Mouse (Mus musculus) stomach, postnatal 0 days (tissue): ENCODE measurements at regions not wholly inside any gene's neighbourhood (a gene's known extent, or its start where the extent isn't known, plus 50 kb on each side); places are given as distances from the start of the nearest gene placed in this dataset.

Experiments
- ATAC-seq: fragments of 200-750 bp; cut with Nextera tagmentation; 2 replicates; pipeline ENCODE4 v1.8.0; 2017; ENCODE audit not compliant: low FRiP score, low TSS enrichment
- DNase-seq: peaks from one replicate; pipeline ENCODE4 v3.0.0-alpha.2; 2016; ENCODE audit warnings: low spot score
- H3K27ac ChIP-seq: fragments of 300-500 bp; sonication (generic); replicated peaks from 2 replicates; pipeline ENCODE4 v1.5.1; 2014; ENCODE audit warnings: mild to moderate bottlenecking, control low read depth
- H3K27me3 ChIP-seq: fragments of 300-500 bp; sonication (generic); 2 replicates; pipeline ENCODE4 v1.6.1; 2014; ENCODE audit warnings: low read length; ENCODE audit not compliant: control insufficient read depth, insufficient read depth
- H3K36me3 ChIP-seq: fragments of 300-500 bp; sonication (generic); 2 replicates; pipeline ENCODE4 v1.6.1; 2014; ENCODE audit warnings: low read length, mixed read lengths; ENCODE audit not compliant: control insufficient read depth, insufficient read depth
- H3K4me1 ChIP-seq: fragments of 300-500 bp; sonication (generic); replicated peaks from 2 replicates; pipeline ENCODE4 v1.6.1; 2014; ENCODE audit warnings: antibody characterized with exemption; ENCODE audit not compliant: control insufficient read depth, insufficient read depth
- H3K4me2 ChIP-seq: fragments of 300-500 bp; sonication (generic); replicated peaks from 2 replicates; pipeline ENCODE4 v1.6.1; 2014; ENCODE audit warnings: low read depth, mild to moderate bottlenecking, control low read depth, moderate library complexity
- H3K4me3 ChIP-seq: fragments of 300-500 bp; sonication (generic); 2 replicates; pipeline ENCODE4 v1.5.1; 2014; ENCODE audit warnings: low read depth, low read length, control low read depth
- H3K9ac ChIP-seq: fragments of 300-500 bp; sonication (generic); 2 replicates; pipeline ENCODE4 v1.6.1; 2014; ENCODE audit warnings: mild to moderate bottlenecking, low read length, control low read depth, mixed read lengths
- H3K9me3 ChIP-seq: fragments of 300-500 bp; sonication (generic); 2 replicates; pipeline ENCODE4 v1.6.1; 2016; ENCODE audit warnings: low read length; ENCODE audit not compliant: control insufficient read depth
- CTCF ChIP-seq: IDR thresholded peaks from 2 replicates; pipeline ENCODE4 v1.5.1; 2016; ENCODE audit warnings: antibody characterized with exemption, low read depth, mild to moderate bottlenecking, moderate library complexity
- EP300 ChIP-seq: optimal IDR thresholded peaks from 2 replicates; pipeline ENCODE3; 2016; ENCODE audit warnings: antibody characterized with exemption
- WGBS: fragments of 180-500 bp; shearing (Covaris S2); extraction: QIAGEN DNeasy Blood & Tissue Kit; methylation state at CpG from one replicate; pipeline ENCODE4 v1.1.7; 2014; 5-methylcytosine and 5-hydroxymethylcytosine counted together

GRCm38 (mm10) chr11:56149752-56150151, 108.9 kb upstream of the Nmur2 start:
- no peak overlapping the region for H3K9ac ChIP-seq
- WGBS = 33% methylated on average over 1 of the region's 1 CpGs

DNA sequence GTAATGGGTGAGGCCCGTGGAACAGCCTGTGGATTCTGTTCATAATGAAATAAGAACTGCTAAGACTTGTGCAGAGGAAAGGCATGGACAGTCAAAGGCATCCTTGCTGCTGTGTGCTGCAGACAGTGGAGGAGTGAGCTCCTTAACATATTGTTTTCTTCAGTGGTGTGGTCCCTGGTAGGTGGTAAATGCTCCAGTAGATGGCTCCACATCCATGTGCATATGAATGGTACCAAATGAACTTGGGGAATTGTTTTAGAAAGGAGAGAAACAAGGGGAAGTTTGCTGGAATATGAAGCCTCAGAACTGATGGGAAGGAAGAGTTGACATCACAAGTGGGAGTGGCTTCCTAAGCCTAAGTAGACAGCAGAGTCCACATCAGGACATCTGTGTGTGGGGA, 108.1 kb upstream of the Nmur2 start:
- no peaks in the 10 kb centered on the region for H3K9me3 ChIP-seq
- H3K27ac ChIP-seq = no peak overlapping the region
- H3K4me1 ChIP-seq = no peaks in the 10 kb centered on the region
- 52% methylated on average over 1 of the region's 1 CpGs for WGBS
- no peak for DNase-seq
- H3K4me3 ChIP-seq = no peak overlapping the region
- no peak for TF ChIP-seq EP300
- peak; percentile 56 for TF ChIP-seq CTCF
- ATAC-seq = no peak
- H3K27me3 ChIP-seq = no peaks in the 10 kb centered on the region
- no peak overlapping the region for H3K4me2 ChIP-seq
- no peaks in the 10 kb centered on the region for H3K36me3 ChIP-seq
- no peak overlapping the region for H3K9ac ChIP-seq

More at GRCm38 (mm10) chr11:56149752-56150151, 108.9 kb upstream of the Nmur2 start:
- Histone ChIP-seq H3K36me3 (no peaks in the 10 kb centered on the region), H3K27me3 (no peaks in the 10 kb centered on the region), H3K27ac (no peak overlapping the region), H3K4me2 (no peak overlapping the region), H3K4me1 (no peaks in the 10 kb centered on the region), H3K9me3 (no peaks in the 10 kb centered on the region), H3K4me3 (no peak overlapping the region)
- no peak for TF ChIP-seq CTCF
- no peak for TF ChIP-seq EP300
- no peak for DNase-seq
- no peak for ATAC-seq

DNA sequence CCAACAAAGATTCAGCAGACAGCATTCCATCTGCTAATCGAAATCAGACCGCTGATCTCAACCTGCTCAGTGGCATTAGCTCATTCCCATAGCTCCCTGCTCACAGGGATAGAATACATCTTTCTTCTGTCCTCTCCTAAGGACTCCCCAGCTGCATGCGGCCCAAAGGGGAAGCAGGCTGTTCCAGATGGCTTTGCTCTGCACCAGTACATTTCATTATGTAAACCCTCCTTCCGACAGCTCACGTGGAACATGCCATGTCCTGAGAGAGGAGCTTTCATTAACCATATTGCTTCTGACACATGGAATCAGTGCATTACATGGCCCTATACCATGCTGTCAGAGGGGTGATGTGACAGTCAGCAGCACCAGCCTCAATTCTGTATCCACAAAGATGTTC, 105.9 kb upstream of the Nmur2 start:
- DNase-seq (no peak), ATAC-seq (no peak)
- Histone ChIP-seq H3K27me3 (no peaks in the 10 kb centered on the region), H3K36me3 (no peaks in the 10 kb centered on the region), H3K4me2 (no peak overlapping the region), H3K4me3 (no peak overlapping the region), H3K4me1 (no peaks in the 10 kb centered on the region), H3K27ac (no peak overlapping the region), H3K9me3 (no peaks in the 10 kb centered on the region), H3K9ac (no peak overlapping the region)
- WGBS = 47% methylated on average over 5 of the region's 5 CpGs
- TF ChIP-seq CTCF = no peak
- TF ChIP-seq EP300 = no peak

DNA sequence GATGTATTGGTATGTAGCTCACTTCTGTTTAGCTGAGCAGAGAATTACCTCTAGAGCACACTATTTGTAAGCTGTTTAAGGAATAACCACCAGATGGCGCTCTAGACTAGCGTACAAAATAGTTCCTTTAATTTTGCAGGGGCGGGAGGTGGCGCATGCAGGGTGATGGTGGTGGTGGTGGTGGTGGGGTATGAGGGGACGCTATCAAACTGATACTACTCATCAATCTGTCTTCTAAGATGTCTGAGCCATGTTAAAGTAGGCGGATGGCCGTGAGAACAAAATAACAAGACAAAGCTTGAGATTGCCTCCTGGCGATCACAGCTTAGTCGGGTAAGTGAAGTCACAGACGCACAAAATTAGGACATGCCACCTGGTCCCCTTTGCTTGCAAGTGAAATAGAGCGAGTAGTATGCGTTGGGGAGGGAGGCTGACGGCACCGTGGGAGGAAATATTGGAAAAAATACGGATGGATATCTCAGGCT, 90.6 kb upstream of the Nmur2 start:
- no peak overlapping the region for H3K4me3 ChIP-seq
- WGBS = 31% methylated on average over 15 of the region's 15 CpGs
- no peak overlapping the region for H3K9ac ChIP-seq
- TF ChIP-seq EP300 = no peak
- TF ChIP-seq CTCF = peak; percentile 90
- no peak overlapping the region for H3K4me2 ChIP-seq
- H3K9me3 ChIP-seq = no peaks in the 10 kb centered on the region
- H3K27ac ChIP-seq = no peak overlapping the region
- DNase-seq = peak; percentile 19
- H3K27me3 ChIP-seq = no peaks in the 10 kb centered on the region
- no peaks in the 10 kb centered on the region for H3K4me1 ChIP-seq
- no peaks in the 10 kb centered on the region for H3K36me3 ChIP-seq
- ATAC-seq = no peak

DNA sequence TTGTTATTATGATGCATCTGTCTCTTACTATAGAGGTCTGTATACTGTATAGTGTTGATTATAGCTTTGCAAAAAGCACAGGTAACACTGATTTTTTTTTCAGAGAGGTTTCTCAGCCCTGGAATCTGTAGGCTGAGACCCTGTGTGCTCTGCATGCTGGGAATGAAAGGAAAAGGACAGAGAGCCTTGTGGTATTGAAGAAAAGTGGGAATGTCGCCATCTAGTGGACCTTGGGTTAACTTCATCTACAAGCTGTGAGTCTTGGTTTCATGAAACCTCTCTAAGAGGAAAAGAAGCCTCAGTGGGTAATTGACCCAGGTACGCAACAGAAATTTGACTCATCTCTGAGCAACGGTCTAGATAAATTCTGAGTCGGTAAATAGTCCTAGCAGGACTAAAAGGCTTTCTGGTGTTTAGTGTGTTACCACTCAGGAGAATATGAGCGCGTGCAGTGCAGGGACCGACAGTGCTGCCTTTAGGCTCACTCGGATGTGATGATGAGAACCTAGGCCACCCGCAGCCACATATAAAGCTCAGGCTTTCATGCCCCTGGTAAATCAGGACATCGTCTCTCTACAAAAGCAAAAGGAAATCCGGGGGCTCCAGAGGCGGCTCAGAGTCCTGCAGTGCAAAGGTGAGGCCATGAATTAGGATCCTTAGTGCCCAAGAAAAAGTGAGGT, 75.9 kb upstream of the Nmur2 start:
- TF ChIP-seq CTCF = peak; percentile 77
- no peak for TF ChIP-seq EP300
- 37% methylated on average over 12 of the region's 12 CpGs for WGBS
- no peak for ATAC-seq

DNA sequence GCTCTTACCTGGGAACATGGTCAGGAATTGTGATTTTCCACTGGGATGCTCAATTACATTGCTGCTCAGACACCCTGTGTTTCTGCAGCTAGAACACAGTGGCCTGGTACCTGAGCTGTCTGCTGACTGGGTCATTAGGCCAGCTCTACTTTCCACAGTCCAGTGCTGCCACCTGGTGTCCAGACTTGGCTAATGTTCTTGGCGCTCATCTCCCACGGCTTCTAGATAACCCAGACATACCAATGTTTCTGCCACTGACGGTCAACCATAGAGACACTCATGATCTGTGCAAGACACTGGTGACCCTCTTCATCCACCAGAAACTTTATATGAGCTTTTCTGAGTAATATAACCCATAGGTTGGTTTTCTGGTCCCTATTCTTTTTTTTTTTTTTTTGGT, 67.1 kb upstream of the Nmur2 start:
- no peak overlapping the region for H3K27ac ChIP-seq
- 6% methylated on average over 3 of the region's 3 CpGs for WGBS
- H3K4me3 ChIP-seq = no peak overlapping the region
- H3K4me1 ChIP-seq = no peaks in the 10 kb centered on the region
- no peak overlapping the region for H3K4me2 ChIP-seq
- no peaks in the 10 kb centered on the region for H3K27me3 ChIP-seq
- ATAC-seq (no peak), DNase-seq (peak; percentile 84)
- no peaks in the 10 kb centered on the region for H3K36me3 ChIP-seq
- H3K9ac ChIP-seq = no peak overlapping the region
- H3K9me3 ChIP-seq = no peaks in the 10 kb centered on the region
- no peak for TF ChIP-seq EP300
- peak; percentile 90 for TF ChIP-seq CTCF

More for the DNA sequence above, 75.9 kb upstream of the Nmur2 start:
- Histone ChIP-seq H3K36me3 (no peaks in the 10 kb centered on the region), H3K9me3 (no peaks in the 10 kb centered on the region), H3K9ac (no peak overlapping the region), H3K27me3 (no peaks in the 10 kb centered on the region), H3K4me2 (no peak overlapping the region), H3K27ac (no peak overlapping the region), H3K4me1 (no peaks in the 10 kb centered on the region), H3K4me3 (no peak overlapping the region)
- peak; percentile 17 for DNase-seq
